9 mouse cellular contexts compared by ENCODE assay signal in the genomic region with DNA sequence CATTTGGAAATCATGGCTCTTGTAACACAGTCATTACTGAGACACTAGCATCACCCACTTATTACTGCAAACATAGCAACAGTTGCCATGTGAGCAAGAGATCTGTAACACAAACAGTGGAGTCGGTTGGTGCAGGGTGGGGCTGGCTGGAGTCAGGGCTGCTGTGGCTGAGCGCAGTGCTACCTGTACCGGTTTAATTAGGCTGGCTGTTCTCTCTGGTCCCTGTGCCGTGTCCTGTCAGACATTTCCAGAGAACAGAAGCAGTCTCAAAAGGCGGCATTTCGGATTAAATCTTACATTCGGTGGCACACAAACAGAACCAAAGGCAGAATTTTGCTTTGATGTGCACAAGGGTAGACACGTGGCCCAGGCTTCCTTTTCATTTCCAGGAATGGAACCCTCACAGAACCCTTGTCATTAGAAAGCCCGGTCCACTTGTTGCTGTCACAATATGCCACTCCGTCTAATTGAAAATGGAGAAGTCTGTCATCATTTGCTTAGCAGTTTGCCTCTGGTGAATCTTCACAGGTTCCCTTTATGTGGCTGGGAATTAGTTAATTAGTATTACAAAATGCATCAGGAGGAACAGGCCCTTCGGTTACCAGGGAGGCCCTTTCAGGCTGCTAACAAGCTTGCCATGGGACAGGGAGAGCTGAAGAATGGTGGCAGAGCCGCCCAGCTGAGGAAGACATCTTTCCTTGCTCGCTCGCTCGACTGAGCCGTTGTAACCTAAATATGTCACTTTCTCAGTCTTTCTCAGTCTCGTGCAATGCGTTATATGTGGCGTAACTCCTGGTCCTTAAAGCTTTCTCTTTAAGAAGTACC.
A peak's percentile ranks its signal among the peaks of the same experiment; 100 is the strongest.
DNase-seq lines count a peak whose midpoint lies in the region; ATAC-seq and TF ChIP-seq lines count a peak whose summit lies in the region.
"Had no signal": no experiment of that assay in that cellular context is flagged by ENCODE, and none has a peak within 500 bp of the region (broad histone marks: within the 10 kb centered on the region; RNA-seq: fewer than 3 reads in every experiment).

No protein-coding gene starts in this region.

- TF ChIP-seq EP300 in heart, adult 2 months (IDR thresholded peaks at IDR 0.05; ENCODE audit: insufficient read depth, low read depth, low read length), result no peak

- peak overlapping the region; percentile 49 for H3K4me2 ChIP-seq in midbrain, embryonic 12.5 days (replicated peaks)

- no peak for TF ChIP-seq CTCF in heart, adult 2 months (IDR thresholded peaks at IDR 0.05)

- ATAC-seq in midbrain, embryonic 12.5 days (ENCODE audit: low FRiP score, low read depth), result peak; percentile 85

- no peak overlapping the region; the same call in 1 of the 2 replicates for H3K27ac ChIP-seq in heart, adult 2 months
- peak overlapping the region; percentile 42 for H3K27ac ChIP-seq in midbrain, embryonic 12.5 days (replicated peaks)

- peak; percentile 37 for DNase-seq in embryo, embryonic 11 days
- DNase-seq in embryo, embryonic 9.5 days (ENCODE audit: extremely low spot score), result no peak
- peak; percentile 28 to 57 for DNase-seq in heart, adult 2 months
- DNase-seq in large intestine, adult 2 months (ENCODE audit: low read depth, low spot score), result peak; percentile 47
- DNase-seq in cerebellum, adult 8-10 months, result no peak
- DNase-seq in spleen, adult 18-20 months, result no peak
- DNase-seq in adrenal gland, adult 18-20 months (ENCODE audit: low spot score in 2 of 2), result no peak

- H3K4me1 ChIP-seq in heart, adult 2 months (ENCODE audit: control insufficient read depth, insufficient read depth, low read length), result peaks cover 2% of the 10 kb centered on the region
- H3K4me1 ChIP-seq in midbrain, embryonic 12.5 days, result peaks cover 14% of the 10 kb centered on the region
- H3K4me1 ChIP-seq: megakaryocyte, embryonic 14.5 days had no signal

- no peaks in the 10 kb centered on the region for H3K9me3 ChIP-seq in midbrain, embryonic 12.5 days

- H3K4me3 ChIP-seq in heart, adult 2 months, result no peak overlapping the region
- peak overlapping the region; percentile 30 for H3K4me3 ChIP-seq in midbrain, embryonic 12.5 days
- H3K4me3 ChIP-seq: megakaryocyte, embryonic 14.5 days had no signal

- TF ChIP-seq POLR2A in heart, adult 2 months (IDR thresholded peaks at IDR 0.05; ENCODE audit: insufficient read depth, low read depth, low read length), result no peak

- no peaks in the 10 kb centered on the region for H3K36me3 ChIP-seq in heart, adult 2 months (ENCODE audit: control insufficient read depth, insufficient read depth, low read length)
- no peaks in the 10 kb centered on the region for H3K36me3 ChIP-seq in midbrain, embryonic 12.5 days

- no peak overlapping the region for H3K9ac ChIP-seq in heart, adult 2 months (ENCODE audit: low read depth, low read length)
- H3K9ac ChIP-seq in midbrain, embryonic 12.5 days (replicated peaks), result peak overlapping the region; percentile 39

- no peaks in the 10 kb centered on the region for H3K79me2 ChIP-seq in heart, adult 2 months (replicated peaks; ENCODE audit: control insufficient read depth, insufficient read depth, low read length)

- 49% methylated on average over 19 of the region's 19 CpGs for WGBS in heart, adult 2 months
- 49% methylated on average over 19 of the region's 19 CpGs for WGBS in large intestine, adult 2 months
- 24% methylated on average over 19 of the region's 19 CpGs for WGBS in midbrain, embryonic 12.5 days

- H3K27me3 ChIP-seq in heart, adult 2 months (ENCODE audit: control insufficient read depth, insufficient read depth, low read length), result no peaks in the 10 kb centered on the region
- 0 out of 2 replicates have a peak, but pooled peaks cover 5% of the 10 kb centered on the region for H3K27me3 ChIP-seq in midbrain, embryonic 12.5 days
- H3K27me3 ChIP-seq: megakaryocyte, embryonic 14.5 days had no signal

- intact Hi-C loops in heart, adult 2 months (cut with DNase I), result no loop called here

Comparison
In these comparisons a context has a peak if more than half of its experiments do, and no peak if none do; other contexts are left out.
1. DNase-seq: peak in embryo, embryonic 11 days (single experiment), heart, adult 2 months (2 of 2) and large intestine, adult 2 months (single experiment); none in embryo, embryonic 9.5 days (single experiment), cerebellum, adult 8-10 months (single experiment), spleen, adult 18-20 months (0 of 2) and adrenal gland, adult 18-20 months (0 of 2).